Mouse (Mus musculus) olfactory bulb, adult 2 months (tissue): ENCODE data around the gene Abcg3. TPM values are rescaled to one million over a fixed set of nuclear protein-coding genes. Genes with fewer than 3 reads are reported as not detected.
"Not testable (repeated sequence)": the region's sequence is repeated elsewhere in the genome, so short reads cannot be mapped to it uniquely, and the experiment has no call there.

Experiments
- H3K27ac ChIP-seq: fragments of 200-500 bp; 2 replicates; pipeline ENCODE4 v1.5.1; 2012; ENCODE audit warnings: low read depth, low read length; ENCODE audit not compliant: insufficient read depth
- H3K4me1 ChIP-seq: fragments of 200-500 bp; 2 replicates; pipeline ENCODE4 v1.6.1; 2012; ENCODE audit warnings: low read length; ENCODE audit not compliant: control insufficient read depth, insufficient read depth
- H3K4me3 ChIP-seq: fragments of 200-500 bp; 2 replicates; pipeline ENCODE4 v1.5.1; 2012; ENCODE audit warnings: mild to moderate bottlenecking, low read depth, low read length, moderate library complexity; ENCODE audit not compliant: insufficient read depth
- CTCF ChIP-seq: fragments of 200-500 bp; IDR thresholded peaks from 2 replicates; pipeline ENCODE4 v1.5.1; 2012; ENCODE audit warnings: low read depth, mild to moderate bottlenecking, low read length, moderate library complexity; ENCODE audit not compliant: insufficient read depth
- POLR2A ChIP-seq: fragments of 200-500 bp; IDR thresholded peaks from 2 replicates; pipeline ENCODE4 v1.6.1; 2012; ENCODE audit warnings: mild to moderate bottlenecking, low read depth, low read length, moderate library complexity; ENCODE audit not compliant: insufficient read depth
- WGBS: fragments of 180-500 bp; shearing (Covaris S2); methylation state at CpG from one replicate; pipeline ENCODE4 v1.1.7; 2018; 5-methylcytosine and 5-hydroxymethylcytosine counted together
- polyA plus RNA-seq: library from polyadenylated mRNA; stranded (reverse); fragments of >200 nt; gene quantifications from 2 replicates; pipeline ENCODE4 v1.2.4, GENCODE M21; 2012; ENCODE audit warnings: low replicate concordance; ENCODE audit not compliant: missing spikeins, insufficient read depth, insufficient read length

Abcg3 gene
- polyA plus RNA-seq, 1 experiment, result not detected

DNA sequence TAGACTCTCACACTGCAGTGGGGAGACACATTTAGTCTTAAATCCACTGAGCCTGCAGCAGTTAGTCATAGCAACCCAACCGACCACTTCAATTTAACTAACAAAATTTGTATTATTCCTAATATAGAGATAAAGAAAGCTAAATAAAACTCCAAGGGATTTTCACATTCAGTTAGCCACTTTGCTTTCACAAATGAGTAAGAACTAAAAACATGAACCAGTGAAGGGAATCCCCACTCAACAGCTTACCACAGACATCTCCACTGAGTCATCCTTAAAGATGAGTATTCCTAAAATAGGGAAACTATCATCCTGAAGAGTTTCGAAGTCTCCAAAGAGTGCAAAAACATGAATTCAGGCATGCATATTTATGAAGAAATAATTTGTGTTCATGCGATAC lies 27.3 kb downstream of the Abcg3 start:
- 90% methylated on average over 3 of the region's 3 CpGs for WGBS
- TF ChIP-seq CTCF (no peak), POLR2A (no peak)
- Histone ChIP-seq H3K4me1 (no peaks in the 10 kb centered on the region), H3K27ac (no peak overlapping the region), H3K4me3 (no peak overlapping the region)

- H3K4me3 ChIP-seq, result no peak overlapping the region
- TF ChIP-seq POLR2A, result no peak
- no peak for TF ChIP-seq CTCF
- no peak overlapping the region for H3K27ac ChIP-seq
- H3K4me1 ChIP-seq, result no peaks in the 10 kb centered on the region
- WGBS, result 72% methylated on average over 1 of the region's 1 CpGs
These were observed 35.6 kb downstream of the Abcg3 start for GRCm38 (mm10) chr5:104946951-104947350.

DNA sequence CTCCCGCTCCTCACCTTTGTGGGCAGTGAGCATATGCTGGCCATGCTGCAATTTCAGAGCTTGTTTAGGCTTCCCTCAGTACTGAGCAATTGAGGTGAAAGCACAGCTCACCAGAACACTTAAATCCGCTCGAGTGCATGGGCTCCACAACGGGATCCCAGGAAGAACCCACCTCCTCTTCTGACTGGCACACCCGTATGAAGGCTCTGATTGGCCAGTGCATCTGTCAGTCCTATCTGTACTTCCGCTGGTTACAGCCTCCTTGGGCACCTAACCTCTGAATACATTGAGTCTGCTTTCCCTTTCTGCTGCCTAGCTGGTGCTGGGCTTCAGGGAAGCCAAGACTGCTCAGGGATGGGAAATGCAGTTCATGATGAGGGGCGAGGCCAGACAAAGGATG lies 48.4 kb downstream of the Abcg3 start:
- H3K4me3 ChIP-seq, result no peak overlapping the region
- H3K4me1 ChIP-seq, result no peaks in the 10 kb centered on the region
- 85% methylated on average over 7 of the region's 7 CpGs for WGBS
- H3K27ac ChIP-seq, result no peak overlapping the region
- TF ChIP-seq POLR2A (no peak), CTCF (no peak)

GRCm38 (mm10) chr5:104906556-104906955 lies 76.0 kb downstream of the Abcg3 start:
- H3K27ac ChIP-seq, H3K4me3 ChIP-seq, H3K4me1 ChIP-seq: not testable (repeated sequence)
- WGBS, result 93% methylated on average over 5 of the region's 5 CpGs

Other genes starting within 250 kb of the Abcg3 start
- not detected in 2 replicates for gene Zfp951, start 122.6 kb downstream of the Abcg3 start, polyA plus RNA-seq
- gene Gbp9, start 156.8 kb upstream of the Abcg3 start, polyA plus RNA-seq, result not detected in 2 replicates
- 229 TPM in 1 of 2 replicates, not detected in the other for gene Gbp8, start 156.8 kb upstream of the Abcg3 start, polyA plus RNA-seq
- not detected in 2 replicates for gene Gbp4, start 156.9 kb upstream of the Abcg3 start, polyA plus RNA-seq